ENCODE assay signal across 20 mouse cellular contexts in genomic region chr4:150588300-150588621, GRCm38 (mm10).
DNase-seq lines count a peak whose midpoint lies in the region; ATAC-seq and TF ChIP-seq lines count a peak whose summit lies in the region.
"Had no signal": no experiment of that assay in that cellular context is flagged by ENCODE, and none has a peak within 500 bp of the region (broad histone marks: within the 10 kb centered on the region; RNA-seq: fewer than 3 reads in every experiment).

No protein-coding gene starts in this region.

- H3K4me1 ChIP-seq in kidney, adult 2 months (ENCODE audit: control insufficient read depth, insufficient read depth, low read length), result peaks cover 65% of the 10 kb centered on the region
- peaks cover 61 to 74% of the 10 kb centered on the region in 2 experiments for H3K4me1 ChIP-seq in liver, embryonic 14.5 days (replicated peaks; ENCODE audit: control insufficient read depth in 2 of 2, insufficient read depth in 2 of 2, low read length in 1 of 2)

- no peaks in the 10 kb centered on the region for H3K27me3 ChIP-seq in kidney, adult 2 months (replicated peaks; ENCODE audit: control insufficient read depth, insufficient read depth, low read length)
- no peaks in the 10 kb centered on the region for H3K27me3 ChIP-seq in liver, embryonic 14.5 days (ENCODE audit: control insufficient read depth, insufficient read depth, low read length)
- H3K27me3 ChIP-seq: embryonic facial prominence, embryonic 12.5 days; forebrain, embryonic 12.5 days; heart, embryonic 12.5 days; midbrain, embryonic 12.5 days had no signal

- H3K27ac ChIP-seq in kidney, adult 2 months (ENCODE audit: insufficient read depth, low read depth, low read length), result 0 out of 2 replicates have a peak overlapping the region, but pooled peaks have one; percentile 34
- H3K27ac ChIP-seq in liver, embryonic 14.5 days, result peak overlapping the region; percentile 3
- H3K27ac ChIP-seq: forebrain, embryonic 12.5 days; midbrain, embryonic 12.5 days had no signal

- 30% methylated on average over 2 of the region's 2 CpGs for WGBS in kidney, adult 2 months
- WGBS in liver, embryonic 14.5 days (ENCODE audit: insufficient replicate concordance), result 53% methylated on average over 2 of the region's 2 CpGs

- H3K36me3 ChIP-seq in kidney, adult 2 months (ENCODE audit: control insufficient read depth, insufficient read depth, low read length), result no peaks in the 10 kb centered on the region
- H3K36me3 ChIP-seq in liver, embryonic 14.5 days (replicated peaks; ENCODE audit: control insufficient read depth, insufficient read depth, low read depth), result no peaks in the 10 kb centered on the region
- H3K36me3 ChIP-seq: embryonic facial prominence, embryonic 12.5 days; forebrain, embryonic 12.5 days; heart, embryonic 12.5 days; midbrain, embryonic 12.5 days had no signal

- TF ChIP-seq EP300 in liver, embryonic 14.5 days (IDR thresholded peaks at IDR 0.05; ENCODE audit: low read depth), result no peak

- no peak for TF ChIP-seq POLR2A in kidney, adult 2 months (IDR thresholded peaks at IDR 0.05; ENCODE audit: low read depth, low read length)

- no peaks in the 10 kb centered on the region for H3K9me3 ChIP-seq in liver, embryonic 14.5 days (ENCODE audit: control insufficient read depth, low read length)
- H3K9me3 ChIP-seq: embryonic facial prominence, embryonic 12.5 days; forebrain, embryonic 12.5 days; heart, embryonic 12.5 days; midbrain, embryonic 12.5 days had no signal

- no peak overlapping the region for H3K4me3 ChIP-seq in kidney, adult 2 months (ENCODE audit: insufficient read depth, low read depth, low read length)
- H3K4me3 ChIP-seq in liver, embryonic 14.5 days (ENCODE audit: insufficient read depth in 1 of 2, low read depth in 2 of 2, low read length in 2 of 2), result peak overlapping the region; percentile 29 to 45
- H3K4me3 ChIP-seq: embryonic facial prominence, embryonic 12.5 days; forebrain, embryonic 12.5 days; heart, embryonic 12.5 days; midbrain, embryonic 12.5 days had no signal

- peak overlapping the region; percentile 56 for H3K4me2 ChIP-seq in liver, embryonic 14.5 days (ENCODE audit: low read depth)
- H3K4me2 ChIP-seq: embryonic facial prominence, embryonic 12.5 days; forebrain, embryonic 12.5 days; heart, embryonic 12.5 days; midbrain, embryonic 12.5 days had no signal

- peak; percentile 37 for ATAC-seq in CD4-positive, CD25-positive, alpha-beta regulatory T cell, adult 4 months
- ATAC-seq in liver, embryonic 14.5 days (ENCODE audit: insufficient read depth), result no peak
- ATAC-seq: hindbrain, postnatal 0 days had no signal

- no peak for TF ChIP-seq CTCF in kidney, adult 2 months (conservative IDR thresholded peaks at IDR 0.05; ENCODE audit: insufficient read depth, insufficient read length, low read depth, low read length)
- TF ChIP-seq CTCF in liver, embryonic 14.5 days (IDR thresholded peaks at IDR 0.05; ENCODE audit: low read depth), result no peak

- H3K9ac ChIP-seq in liver, embryonic 14.5 days (replicated peaks), result peak overlapping the region; percentile 36
- H3K9ac ChIP-seq: embryonic facial prominence, embryonic 12.5 days; forebrain, embryonic 12.5 days; heart, embryonic 12.5 days; midbrain, embryonic 12.5 days had no signal

- DNase-seq in kidney, adult 2 months, result no peak
- no peak for DNase-seq in kidney, adult 11 months
- DNase-seq in c-Kit-positive CD71-positive TER-119-positive erythroid progenitor cells, embryonic 14.5 days (ENCODE audit: low spot score), result peak; percentile 39
- DNase-seq in liver, embryonic 14.5 days (ENCODE audit: low read depth in 3 of 3, low spot score in 3 of 3), result no peak
- DNase-seq in spleen, postnatal 4 days (ENCODE audit: low spot score in 2 of 2), result no peak
- no peak for DNase-seq in Muller cell, postnatal 12 days (ENCODE audit: inconsistent ontology term)
- DNase-seq in lung, postnatal 10 days, result no peak
- DNase-seq: cerebellum, adult 2 months; gastrocnemius, postnatal 36 days; heart, postnatal 36 days; kidney, adult 8-10 months; kidney, postnatal 4 days; lung, adult 18-20 months; retina, postnatal 1 day had no signal
